Mouse (Mus musculus) olfactory bulb, adult 2 months (tissue): ENCODE measurements around the gene Pxn. TPM values are rescaled to one million over a fixed set of nuclear protein-coding genes. Genes with fewer than 3 reads are reported as not detected.

ENCODE experiments used
- H3K27ac ChIP-seq: fragments of 200-500 bp; 2 replicates; pipeline ENCODE4 v1.5.1; 2012; ENCODE audit warnings: low read depth, low read length; ENCODE audit not compliant: insufficient read depth
- H3K4me1 ChIP-seq: fragments of 200-500 bp; 2 replicates; pipeline ENCODE4 v1.6.1; 2012; ENCODE audit warnings: low read length; ENCODE audit not compliant: control insufficient read depth, insufficient read depth
- H3K4me3 ChIP-seq: fragments of 200-500 bp; 2 replicates; pipeline ENCODE4 v1.5.1; 2012; ENCODE audit warnings: mild to moderate bottlenecking, low read depth, low read length, moderate library complexity; ENCODE audit not compliant: insufficient read depth
- CTCF ChIP-seq: fragments of 200-500 bp; IDR thresholded peaks from 2 replicates; pipeline ENCODE4 v1.5.1; 2012; ENCODE audit warnings: low read depth, mild to moderate bottlenecking, low read length, moderate library complexity; ENCODE audit not compliant: insufficient read depth
- POLR2A ChIP-seq: fragments of 200-500 bp; IDR thresholded peaks from 2 replicates; pipeline ENCODE4 v1.6.1; 2012; ENCODE audit warnings: mild to moderate bottlenecking, low read depth, low read length, moderate library complexity; ENCODE audit not compliant: insufficient read depth
- WGBS: fragments of 180-500 bp; shearing (Covaris S2); methylation state at CpG from one replicate; pipeline ENCODE4 v1.1.7; 2018; 5-methylcytosine and 5-hydroxymethylcytosine counted together
- polyA plus RNA-seq: library from polyadenylated mRNA; stranded (reverse); fragments of >200 nt; gene quantifications from 2 replicates; pipeline ENCODE4 v1.2.4, GENCODE M21; 2012; ENCODE audit warnings: low replicate concordance; ENCODE audit not compliant: missing spikeins, insufficient read depth, insufficient read length

Gene Pxn
- polyA plus RNA-seq, 1 experiment: not detected

DNA sequence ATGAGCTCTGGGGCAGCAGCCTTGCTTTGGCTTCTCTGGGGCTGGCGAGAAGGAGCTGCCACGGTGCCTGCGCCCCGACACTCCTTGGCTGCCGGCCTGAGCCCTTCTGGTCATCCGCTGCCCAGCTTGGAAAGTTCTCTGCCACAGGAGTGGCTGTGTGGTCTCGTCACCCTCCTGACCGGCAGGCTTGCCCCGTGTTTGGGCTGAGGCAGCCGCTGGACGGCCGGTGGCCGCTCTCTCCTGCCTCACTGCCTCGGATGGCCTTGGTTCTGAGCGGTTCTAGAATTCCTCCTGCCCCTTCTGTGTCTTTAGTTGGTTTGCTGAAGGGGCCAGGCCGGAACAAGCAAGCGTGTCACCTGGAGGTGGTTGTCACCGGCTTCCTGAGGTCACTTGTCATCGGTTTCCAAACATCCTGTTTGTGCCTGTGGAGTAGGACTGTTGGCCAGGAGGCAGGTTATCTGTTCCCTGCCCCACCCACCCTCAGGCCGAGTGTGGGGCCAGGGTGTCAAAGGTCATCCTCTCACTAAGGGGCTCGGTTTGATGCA lies 13.9 kb downstream of the Pxn start:
- WGBS: 63% methylated on average over 21 of the region's 21 CpGs
- Histone ChIP-seq H3K4me1 (peaks cover 23% of the 10 kb centered on the region), H3K27ac (0 out of 2 replicates have a peak overlapping the region, but pooled peaks have one; percentile 36), H3K4me3 (no peak overlapping the region)
- no peak for TF ChIP-seq POLR2A
- no peak for TF ChIP-seq CTCF

DNA sequence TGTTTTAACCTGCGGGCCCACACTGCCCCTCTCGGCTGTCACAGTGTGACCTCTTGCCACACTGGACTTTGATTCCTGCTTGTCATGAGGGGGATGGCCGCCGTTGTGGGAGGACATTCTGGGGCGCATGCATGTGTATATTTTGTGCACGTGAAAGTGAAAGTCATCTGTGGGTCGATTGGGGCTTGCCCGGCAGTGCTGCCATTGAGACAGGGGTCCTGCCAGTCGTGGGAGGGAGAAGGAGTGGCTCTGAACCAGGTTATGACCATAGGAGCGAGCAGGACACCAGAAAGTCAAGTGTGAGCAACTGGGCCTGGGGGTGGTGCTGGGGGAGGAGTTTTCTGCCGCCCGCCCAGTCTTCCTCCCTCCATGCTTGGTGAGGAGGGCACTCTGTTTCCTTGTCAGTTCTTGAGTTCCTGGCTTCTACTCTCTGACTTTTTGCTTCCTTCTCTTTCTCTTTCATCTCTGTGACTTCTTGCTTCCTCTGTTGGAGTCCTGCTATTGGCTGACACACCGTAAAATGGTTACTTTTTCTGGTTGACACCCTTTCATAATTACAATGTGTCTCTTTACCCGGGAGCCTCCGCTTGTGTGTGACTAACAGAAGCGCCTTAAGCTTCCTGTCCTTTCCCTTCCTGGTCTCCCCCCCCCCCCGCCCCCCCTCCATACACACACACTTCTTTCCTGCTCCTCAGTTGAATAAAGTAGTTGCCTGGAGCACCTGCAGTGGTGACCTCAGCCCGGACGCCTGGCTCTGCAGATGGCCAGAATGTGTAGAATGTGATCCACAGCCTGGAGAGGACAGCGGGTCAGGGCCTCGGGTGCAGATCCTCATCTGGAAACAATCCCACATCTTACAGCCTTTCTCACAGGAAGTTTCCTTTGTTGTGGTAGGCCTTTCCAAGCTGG lies 15.3 kb downstream of the Pxn start:
- H3K4me1 ChIP-seq: peaks cover 28% of the 10 kb centered on the region
- peak overlapping the region; percentile 41; the same call in 1 of the 2 replicates for H3K27ac ChIP-seq
- no peak overlapping the region for H3K4me3 ChIP-seq
- 73% methylated on average over 20 of the region's 21 CpGs for WGBS
- TF ChIP-seq CTCF: no peak
- TF ChIP-seq POLR2A: no peak

DNA sequence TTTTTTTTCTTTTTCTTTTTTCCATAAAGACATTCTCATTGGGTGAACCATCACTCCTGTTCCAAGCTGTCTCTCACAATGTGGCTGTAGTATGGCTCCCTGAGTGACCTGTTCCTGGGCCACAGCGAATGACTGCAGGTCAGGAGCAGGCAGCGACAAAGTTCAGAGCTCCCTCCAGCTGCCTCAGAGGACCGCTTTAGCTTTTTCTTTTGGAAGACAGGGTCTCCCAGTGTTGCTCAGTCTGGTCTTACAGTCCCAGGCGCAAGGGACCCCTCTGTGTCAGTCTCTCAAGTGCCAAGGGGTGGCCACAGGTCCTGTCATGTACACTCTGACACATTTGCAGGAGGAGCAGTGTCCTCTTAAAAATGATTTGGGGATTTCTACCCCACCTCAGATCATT lies 16.1 kb downstream of the Pxn start:
- 94% methylated on average over 4 of the region's 4 CpGs for WGBS
- Histone ChIP-seq H3K27ac (no peak overlapping the region), H3K4me3 (no peak overlapping the region), H3K4me1 (peaks cover 28% of the 10 kb centered on the region)
- TF ChIP-seq CTCF (no peak), POLR2A (no peak)

DNA sequence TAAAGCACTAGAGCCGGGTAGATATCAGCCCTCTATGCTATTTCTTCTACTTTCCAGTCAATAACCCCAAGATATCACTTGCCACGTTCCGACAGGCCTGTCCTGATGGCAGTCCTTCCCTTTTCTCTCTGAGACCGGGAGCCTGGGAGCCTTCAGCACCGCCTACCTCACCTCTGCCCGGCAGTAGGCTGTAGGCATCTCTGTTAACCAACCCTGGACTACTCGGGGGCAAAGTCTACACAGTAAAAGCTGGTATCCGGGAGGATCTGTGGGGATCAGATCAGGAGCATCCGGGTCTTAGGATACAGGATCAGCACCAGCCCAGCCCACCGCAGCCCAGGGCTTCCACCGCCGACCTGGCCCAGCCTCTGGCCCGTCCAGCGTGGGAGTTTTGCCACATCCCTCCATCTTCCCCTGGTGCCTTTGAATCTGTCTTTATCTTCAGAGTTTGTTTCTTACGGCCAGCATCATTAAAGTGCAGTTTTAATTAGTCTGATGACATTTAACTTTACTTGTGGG lies 16.6 kb downstream of the Pxn start:
- Histone ChIP-seq H3K4me1 (peaks cover 28% of the 10 kb centered on the region), H3K27ac (no peak overlapping the region)
- 87% methylated on average over 15 of the region's 15 CpGs for WGBS

DNA sequence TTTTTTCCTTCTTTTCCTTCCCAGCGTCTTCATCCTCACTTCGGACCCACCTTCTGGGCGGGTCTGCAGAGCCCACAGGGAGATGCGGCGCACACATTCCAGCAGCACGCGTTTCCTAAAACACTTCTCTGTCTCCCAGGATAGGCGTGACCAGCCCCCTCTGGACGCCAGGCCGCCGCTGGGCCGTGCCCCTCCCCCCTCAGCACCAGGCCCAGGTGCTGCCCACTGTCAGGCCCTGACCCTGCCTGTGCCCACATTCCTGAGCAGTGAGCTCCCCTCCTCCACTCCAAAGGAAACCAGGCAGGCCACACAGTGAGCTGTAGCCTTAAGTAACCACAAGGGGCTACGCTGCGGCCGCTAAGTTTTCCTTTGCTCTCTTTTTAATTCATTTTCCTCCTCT lies 17.5 kb downstream of the Pxn start:
- H3K4me3 ChIP-seq: no peak overlapping the region
- peaks cover 28% of the 10 kb centered on the region for H3K4me1 ChIP-seq
- TF ChIP-seq CTCF (no peak), POLR2A (no peak)
- WGBS: 56% methylated on average over 15 of the region's 15 CpGs
- no peak overlapping the region for H3K27ac ChIP-seq

More for the DNA sequence above, 16.6 kb downstream of the Pxn start:
- TF ChIP-seq POLR2A (no peak), CTCF (no peak)
- no peak overlapping the region for H3K4me3 ChIP-seq

DNA sequence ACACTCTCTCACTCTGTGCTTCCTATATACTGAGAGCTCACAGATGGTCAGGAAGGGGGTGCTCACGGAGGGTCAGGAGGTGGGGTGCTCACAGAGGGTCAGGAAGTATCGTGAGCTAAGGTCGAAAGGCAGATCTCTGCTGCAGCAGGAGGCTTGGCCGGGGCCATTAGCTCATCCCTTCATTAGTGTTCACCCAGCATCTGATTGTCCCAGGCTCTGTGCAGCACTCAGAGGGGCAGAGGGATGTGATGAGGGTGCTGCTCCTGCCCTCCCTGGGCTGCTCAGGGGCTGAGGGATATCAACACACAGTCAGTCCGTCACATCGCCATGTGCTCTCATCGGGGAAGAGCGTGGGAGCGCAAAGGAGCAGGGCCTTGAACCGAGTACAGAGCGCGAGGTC lies 18.0 kb downstream of the Pxn start:
- TF ChIP-seq CTCF (no peak), POLR2A (no peak)
- no peak overlapping the region for H3K4me3 ChIP-seq
- no peak overlapping the region for H3K27ac ChIP-seq
- H3K4me1 ChIP-seq: peaks cover 31% of the 10 kb centered on the region
- 77% methylated on average over 12 of the region's 12 CpGs for WGBS

DNA sequence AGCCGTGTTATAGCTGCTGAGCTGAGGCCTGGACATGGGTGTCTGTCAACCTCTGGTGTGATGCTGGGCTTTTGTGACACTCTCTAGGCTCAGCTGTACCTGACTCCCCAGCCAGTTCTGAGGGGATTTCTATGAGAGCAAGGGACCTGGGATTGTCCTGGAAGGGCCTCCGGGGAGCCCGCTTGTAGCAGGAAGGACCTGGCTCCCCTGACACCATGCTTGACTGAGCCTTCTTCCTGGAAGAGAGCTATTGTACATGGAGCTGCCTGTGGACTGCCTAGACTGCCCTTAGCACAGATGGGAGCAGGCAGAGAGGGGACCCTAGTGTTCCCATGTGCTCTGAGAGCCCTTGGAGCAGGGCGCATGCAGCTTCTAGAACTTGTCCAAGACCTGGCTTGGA lies 18.9 kb downstream of the Pxn start:
- 89% methylated on average over 4 of the region's 4 CpGs for WGBS
- TF ChIP-seq CTCF: no peak
- TF ChIP-seq POLR2A: no peak
- no peak overlapping the region for H3K27ac ChIP-seq
- H3K4me3 ChIP-seq: no peak overlapping the region
- peaks cover 30% of the 10 kb centered on the region for H3K4me1 ChIP-seq

DNA sequence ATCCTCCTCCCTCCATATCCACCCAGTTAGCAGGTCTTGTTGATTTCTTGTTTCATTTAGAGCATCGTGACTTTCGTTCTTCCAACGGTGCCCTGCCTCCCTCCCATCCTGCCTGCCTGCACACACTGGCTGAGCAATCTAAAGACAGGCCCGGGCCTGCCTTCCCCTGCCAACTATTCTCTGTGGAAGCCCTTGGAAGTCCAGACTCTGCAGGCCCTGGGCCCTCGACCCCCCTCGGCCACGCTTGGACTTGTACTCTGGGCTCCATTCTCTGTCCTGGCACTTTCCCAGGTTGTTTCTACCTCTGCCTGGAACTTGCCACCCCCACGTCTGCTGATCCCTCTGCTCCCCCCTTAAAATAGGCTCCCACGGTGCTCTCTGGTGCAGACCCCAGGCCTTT lies 19.5 kb downstream of the Pxn start:
- Histone ChIP-seq H3K4me1 (peaks cover 30% of the 10 kb centered on the region), H3K4me3 (no peak overlapping the region), H3K27ac (no peak overlapping the region)
- TF ChIP-seq CTCF: no peak
- TF ChIP-seq POLR2A: no peak
- 63% methylated on average over 9 of the region's 9 CpGs for WGBS

DNA sequence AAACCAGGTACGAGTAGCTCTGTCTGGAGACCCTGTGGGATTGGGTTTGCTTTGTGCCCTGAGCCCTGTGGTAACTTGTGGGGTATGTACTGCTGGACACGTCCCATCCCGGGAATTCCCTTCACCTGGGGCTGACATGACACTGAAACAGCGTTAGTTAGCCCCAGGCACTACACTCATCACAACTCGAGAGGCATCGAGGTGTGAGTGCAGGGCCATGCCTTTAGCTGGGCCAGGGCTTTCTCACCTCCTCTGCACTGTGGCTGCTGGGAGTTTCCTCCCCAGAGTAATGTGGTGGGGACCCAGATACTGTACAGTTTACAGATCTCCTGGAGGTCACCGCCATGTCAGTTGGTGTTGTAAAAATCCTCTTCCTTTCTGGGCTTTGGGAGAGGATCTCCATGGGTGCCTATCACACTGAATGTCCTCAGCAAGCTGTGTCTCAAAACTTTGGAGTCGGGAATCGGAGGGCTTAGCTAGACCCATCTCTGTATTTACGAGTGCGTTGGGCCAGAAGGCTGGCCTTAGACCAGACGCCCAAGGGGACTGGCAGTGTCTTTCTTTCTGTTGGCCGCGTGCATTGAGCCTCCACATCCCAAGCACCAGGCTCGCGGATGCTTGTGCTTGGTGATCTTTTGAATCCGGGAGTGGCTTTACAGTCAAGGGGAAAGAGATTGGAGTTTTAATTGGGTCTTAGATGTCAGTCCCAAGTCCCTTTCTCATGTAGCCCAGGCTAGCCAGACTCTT lies 20.2 kb downstream of the Pxn start:
- no peak overlapping the region for H3K27ac ChIP-seq
- WGBS: 84% methylated on average over 17 of the region's 17 CpGs
- H3K4me3 ChIP-seq: no peak overlapping the region
- TF ChIP-seq POLR2A (no peak), CTCF (no peak)
- H3K4me1 ChIP-seq: peaks cover 34% of the 10 kb centered on the region
